Mouse (Mus musculus) lung, postnatal 14 days (tissue): ENCODE measurements around the gene Serinc2.

Source experiments
- DNase-seq: peaks from one replicate; pipeline ENCODE4 v3.0.0; 2021

The Serinc2 gene

DNA sequence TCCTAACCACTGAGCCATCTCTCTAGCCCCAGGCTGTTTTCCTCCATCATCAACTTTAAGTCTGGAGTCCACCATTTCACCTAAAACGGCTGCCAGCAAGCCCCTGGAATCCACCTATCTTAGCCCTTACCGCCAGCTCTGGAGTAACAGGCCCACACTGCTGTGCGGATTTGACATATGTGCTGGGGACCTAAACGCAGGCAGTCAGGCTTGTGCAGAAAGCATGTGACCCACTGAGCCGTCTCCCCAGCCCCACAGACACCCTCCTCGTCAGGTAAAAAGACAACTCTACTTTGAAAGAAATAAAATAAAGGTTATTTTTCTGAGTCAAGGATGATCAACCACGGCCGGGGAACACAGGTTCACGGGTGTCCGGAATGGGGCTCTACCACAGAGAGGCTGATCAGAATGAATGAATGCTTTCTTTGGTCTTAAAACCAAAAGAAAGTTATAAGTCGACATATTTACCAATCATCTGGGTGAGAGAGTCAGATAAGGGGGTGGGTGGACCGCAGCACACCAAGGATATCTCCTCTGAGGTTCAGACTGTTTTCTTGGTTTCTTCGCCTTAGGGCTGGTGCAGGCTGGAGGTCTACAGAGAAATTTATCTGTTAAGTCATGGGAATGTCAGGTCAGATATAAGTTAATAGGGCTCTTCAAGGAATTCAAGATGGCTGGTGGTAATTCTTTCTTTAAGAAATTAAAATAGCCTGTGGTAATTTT lies 17.4 kb upstream of the Serinc2 start:
- DNase-seq, result no peak

DNA sequence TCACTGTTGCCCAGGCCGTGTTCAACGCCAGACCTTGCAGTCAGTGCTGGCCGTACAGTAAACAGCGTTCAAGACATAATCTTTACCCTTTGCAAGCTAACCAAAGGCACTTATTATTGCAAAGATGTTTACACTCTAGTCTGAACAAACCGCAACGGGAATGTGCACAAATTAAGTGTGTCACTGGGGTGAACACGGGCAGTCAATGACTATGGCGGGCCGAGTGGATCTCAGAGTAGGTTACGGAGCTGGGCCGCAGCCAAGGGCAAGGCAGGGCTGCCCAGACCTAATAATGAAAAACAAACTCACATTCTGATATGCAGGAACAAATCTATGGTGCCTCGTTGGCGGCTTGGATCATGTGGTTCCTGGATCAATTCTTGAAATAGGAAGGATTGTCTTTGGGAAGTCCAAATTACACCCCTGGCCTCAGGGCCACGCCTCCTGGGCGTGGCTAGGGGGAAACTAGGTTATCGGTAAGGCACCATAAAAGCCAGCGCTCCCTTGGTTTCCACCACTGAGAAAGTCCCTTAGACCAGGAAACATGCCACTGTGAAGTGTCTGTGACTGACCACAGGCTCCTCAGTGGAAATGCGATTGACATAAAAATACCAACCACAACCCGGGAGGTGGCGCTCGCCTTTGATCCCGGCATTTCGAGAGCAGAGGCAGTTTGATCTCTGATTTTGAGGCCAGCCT lies 16.2 kb upstream of the Serinc2 start:
- DNase-seq, result peak; percentile 33

DNA sequence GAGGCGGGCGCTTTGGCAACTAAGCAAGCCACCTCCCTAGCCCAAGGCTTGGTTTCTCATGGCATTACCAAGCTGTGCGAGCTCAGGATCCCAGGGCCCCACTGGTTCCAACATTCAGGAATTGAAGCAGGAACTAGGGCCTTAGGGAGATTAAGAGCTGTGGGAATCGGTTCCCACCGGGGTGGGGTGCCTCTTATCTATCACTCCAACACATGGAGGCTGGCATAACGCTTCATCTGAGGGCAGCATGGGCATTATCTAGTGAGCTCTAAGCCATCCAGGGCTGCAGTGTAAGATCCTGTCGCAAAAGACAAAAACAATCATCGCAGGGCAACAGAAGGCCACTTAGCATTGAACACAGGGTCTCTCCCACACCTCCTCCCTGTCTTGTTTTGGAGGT lies 15.5 kb upstream of the Serinc2 start:
- DNase-seq, result no peak

DNA sequence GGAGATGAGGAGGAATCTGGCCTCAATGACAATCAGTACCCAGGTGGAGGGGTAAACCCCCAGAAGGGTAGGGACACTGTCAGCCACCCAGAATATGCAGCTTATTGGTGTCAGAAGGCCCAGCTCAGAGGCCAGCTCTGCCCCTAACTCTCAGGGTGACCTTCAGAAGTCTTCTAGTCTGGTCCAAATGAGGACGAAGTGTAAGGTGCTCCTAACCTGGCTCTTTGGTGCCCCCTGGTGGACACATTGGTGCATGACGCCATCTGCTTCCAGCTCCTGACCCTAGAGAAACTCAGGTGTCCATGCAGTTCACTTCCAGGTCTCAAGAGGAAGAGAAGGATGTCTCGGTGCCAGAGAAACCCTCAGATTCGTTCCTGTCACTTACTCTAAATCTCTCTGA lies 13.3 kb upstream of the Serinc2 start:
- DNase-seq, result peak; percentile 82

DNA sequence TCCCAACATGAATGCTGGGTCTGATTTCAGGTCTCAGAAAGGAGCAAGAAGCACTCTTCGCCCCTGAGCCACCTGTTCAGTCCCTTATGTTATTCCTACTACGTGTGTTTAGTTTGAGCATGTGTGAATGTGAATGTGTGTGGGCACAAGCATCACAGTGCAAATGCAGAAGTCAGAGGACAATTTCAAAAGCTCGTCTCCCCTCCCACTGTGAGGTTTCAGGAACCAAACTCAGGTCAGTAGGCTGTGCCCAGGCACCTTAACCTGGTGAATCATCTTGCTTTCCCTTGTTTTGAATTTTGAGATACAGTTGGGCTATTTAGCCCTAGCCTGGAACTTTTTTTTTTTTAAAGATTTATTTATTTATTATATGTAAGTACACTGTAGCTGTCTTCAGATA lies 10.8 kb upstream of the Serinc2 start:
- DNase-seq, result no peak

- DNase-seq, result no peak
Observed at GRCm38 (mm10) chr4:130286531-130286930, 7.5 kb upstream of the Serinc2 start.

- no peak for DNase-seq
Observed at GRCm38 (mm10) chr4:130283826-130284225, 4.8 kb upstream of the Serinc2 start.

- no peak for DNase-seq
Observed at GRCm38 (mm10) chr4:130282856-130283255, 3.9 kb upstream of the Serinc2 start.

- DNase-seq, result no peak
Observed at GRCm38 (mm10) chr4:130276573-130277176, 2.3 kb downstream of the Serinc2 start.

DNA sequence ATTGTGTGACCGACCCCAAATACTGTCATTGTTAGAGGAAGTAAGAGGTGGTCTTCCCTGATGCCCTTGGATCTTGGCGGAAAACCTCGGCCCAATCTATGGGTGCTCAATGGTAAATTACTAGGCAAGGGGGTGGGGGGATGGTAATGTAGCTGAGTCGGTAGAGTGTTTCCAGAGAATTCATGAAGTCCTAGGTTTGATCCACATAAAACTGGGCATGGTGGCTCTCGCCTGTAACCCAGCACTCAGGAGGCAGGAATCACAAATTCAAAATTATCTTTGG lies 3.2 kb downstream of the Serinc2 start:
- no peak for DNase-seq

DNA sequence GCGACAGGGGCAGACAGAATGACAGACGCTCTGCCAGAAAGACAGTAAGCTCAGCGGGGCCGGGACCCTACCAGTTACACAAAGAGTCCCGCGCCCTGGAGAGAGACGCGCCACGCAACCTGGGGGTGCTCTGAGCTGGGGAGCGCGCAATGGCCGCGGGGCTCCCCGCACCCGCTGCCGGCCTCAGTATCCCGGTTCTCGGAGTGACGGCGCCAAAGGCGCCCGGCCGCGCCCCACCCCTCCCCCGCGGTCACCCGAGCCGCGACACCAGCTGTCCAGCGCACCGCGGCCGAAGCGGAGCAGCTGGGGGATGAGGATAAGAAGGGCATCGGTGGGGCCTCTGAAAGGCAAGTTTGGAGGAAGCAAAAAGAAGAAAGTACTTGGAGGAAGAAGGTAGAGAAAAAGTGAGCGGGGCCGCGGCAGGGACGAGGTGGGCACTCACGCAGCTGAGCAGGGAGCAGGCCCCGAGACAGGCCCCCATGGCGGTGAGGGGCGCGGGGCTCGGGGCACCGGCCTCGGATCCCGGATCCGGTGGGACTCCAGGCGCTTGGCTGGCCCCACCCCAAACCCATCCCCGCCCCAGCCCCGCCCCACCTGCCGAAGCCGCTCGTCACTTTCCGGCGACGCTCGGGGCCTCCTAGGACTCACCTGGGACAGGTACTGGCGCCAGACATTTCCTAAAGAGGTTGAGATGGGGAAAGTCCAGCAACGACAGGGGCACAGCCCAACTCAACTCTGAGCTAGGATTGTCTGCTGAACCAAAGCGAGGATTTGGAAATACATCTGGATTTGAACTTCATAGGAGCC lies 3.8 kb downstream of the Serinc2 start:
- peak; percentile 53 for DNase-seq

- no peak for DNase-seq
Observed at GRCm38 (mm10) chr4:130274346-130275015, 4.5 kb downstream of the Serinc2 start.

- DNase-seq, result no peak
Observed at GRCm38 (mm10) chr4:130273698-130274345, 5.2 kb downstream of the Serinc2 start.

GRCm38 (mm10) chr4:130270611-130271347 lies 8.2 kb downstream of the Serinc2 start:
- no peak for DNase-seq

- DNase-seq, result no peak
Observed at GRCm38 (mm10) chr4:130270089-130270488, 8.9 kb downstream of the Serinc2 start.

- DNase-seq, result no peak
Observed at GRCm38 (mm10) chr4:130268736-130269135, 10.3 kb downstream of the Serinc2 start.

- peak; percentile 17 for DNase-seq
Observed at GRCm38 (mm10) chr4:130267069-130267468, 11.9 kb downstream of the Serinc2 start.

DNA sequence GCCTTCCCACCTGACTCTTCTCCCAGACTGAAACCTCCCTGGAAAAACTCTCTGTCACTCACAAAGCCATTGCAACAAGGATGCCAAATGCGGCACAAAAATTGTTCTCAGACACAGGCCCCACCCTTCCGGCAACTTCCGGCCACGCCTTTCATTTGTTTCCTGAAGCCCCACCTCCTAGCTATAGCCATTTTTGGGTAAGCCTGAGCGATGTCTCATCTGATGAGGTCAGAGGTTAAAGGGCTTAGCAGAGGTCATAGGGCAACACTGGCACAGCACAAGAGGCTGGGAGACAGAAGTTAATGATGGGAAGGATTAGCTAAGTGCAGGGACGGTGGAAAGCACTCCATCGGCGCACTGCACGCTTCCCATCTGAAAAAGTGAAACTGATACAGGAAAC lies 12.4 kb downstream of the Serinc2 start:
- peak; percentile 14 for DNase-seq

GRCm38 (mm10) chr4:130264698-130265349 lies 14.2 kb downstream of the Serinc2 start:
- DNase-seq, result peak; percentile 78

- DNase-seq, result no peak
Observed at GRCm38 (mm10) chr4:130264131-130264530, 14.9 kb downstream of the Serinc2 start.

- DNase-seq, result no peak
Observed at GRCm38 (mm10) chr4:130260406-130260805, 18.6 kb downstream of the Serinc2 start.
